Mouse (Mus musculus) NIH3T3 (cell line): ENCODE measurements at regions not wholly inside any gene's neighbourhood (a gene's known extent, or its start where the extent isn't known, plus 50 kb on each side); places are given as distances from the start of the nearest gene placed in this dataset.

ENCODE experiments used
- DNase-seq: peaks from one replicate; pipeline ENCODE4 v3.0.0-alpha.2; 2012; ENCODE audit warnings: low read depth

DNA sequence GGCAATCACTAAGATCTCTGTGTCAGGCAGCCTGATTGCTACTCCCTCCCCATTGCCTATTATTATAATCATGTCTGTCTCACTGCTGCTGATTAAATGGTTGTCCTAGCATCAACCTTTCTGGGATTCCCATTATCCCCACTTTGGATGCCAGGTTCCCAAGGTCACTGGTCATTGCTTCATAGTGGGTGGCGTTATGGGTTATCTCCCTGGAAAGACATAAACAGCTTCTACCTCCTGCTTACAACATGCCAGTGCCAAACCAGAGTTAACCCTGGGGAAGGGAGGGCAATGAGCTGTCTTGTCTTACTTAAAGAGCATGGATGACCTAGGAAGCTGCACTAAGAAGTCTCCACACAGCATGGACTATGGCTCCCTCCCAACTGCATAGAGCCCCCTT, 136.9 kb downstream of the Uaca start:
- DNase-seq, result no peak

DNA sequence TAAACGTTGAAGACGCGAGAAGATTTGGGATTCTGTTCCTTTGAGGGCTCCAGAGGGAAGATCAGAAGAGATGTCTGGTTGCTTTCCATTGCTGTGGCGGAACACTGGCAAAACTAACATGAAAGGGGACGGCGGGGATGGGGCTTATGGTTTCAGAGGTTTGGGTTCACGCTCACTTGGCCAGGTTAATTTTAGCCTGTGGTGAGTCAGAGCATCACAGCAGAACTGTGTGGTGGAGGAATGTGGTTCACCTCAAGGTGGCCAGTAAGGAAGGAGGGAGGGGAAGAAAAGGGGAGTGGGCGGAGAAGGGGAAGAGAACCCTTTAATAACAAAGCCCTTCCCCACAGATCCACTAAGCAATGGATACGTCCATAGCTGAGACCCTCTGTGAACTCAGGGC, 142.6 kb downstream of the Uaca start:
- DNase-seq, result no peak

DNA sequence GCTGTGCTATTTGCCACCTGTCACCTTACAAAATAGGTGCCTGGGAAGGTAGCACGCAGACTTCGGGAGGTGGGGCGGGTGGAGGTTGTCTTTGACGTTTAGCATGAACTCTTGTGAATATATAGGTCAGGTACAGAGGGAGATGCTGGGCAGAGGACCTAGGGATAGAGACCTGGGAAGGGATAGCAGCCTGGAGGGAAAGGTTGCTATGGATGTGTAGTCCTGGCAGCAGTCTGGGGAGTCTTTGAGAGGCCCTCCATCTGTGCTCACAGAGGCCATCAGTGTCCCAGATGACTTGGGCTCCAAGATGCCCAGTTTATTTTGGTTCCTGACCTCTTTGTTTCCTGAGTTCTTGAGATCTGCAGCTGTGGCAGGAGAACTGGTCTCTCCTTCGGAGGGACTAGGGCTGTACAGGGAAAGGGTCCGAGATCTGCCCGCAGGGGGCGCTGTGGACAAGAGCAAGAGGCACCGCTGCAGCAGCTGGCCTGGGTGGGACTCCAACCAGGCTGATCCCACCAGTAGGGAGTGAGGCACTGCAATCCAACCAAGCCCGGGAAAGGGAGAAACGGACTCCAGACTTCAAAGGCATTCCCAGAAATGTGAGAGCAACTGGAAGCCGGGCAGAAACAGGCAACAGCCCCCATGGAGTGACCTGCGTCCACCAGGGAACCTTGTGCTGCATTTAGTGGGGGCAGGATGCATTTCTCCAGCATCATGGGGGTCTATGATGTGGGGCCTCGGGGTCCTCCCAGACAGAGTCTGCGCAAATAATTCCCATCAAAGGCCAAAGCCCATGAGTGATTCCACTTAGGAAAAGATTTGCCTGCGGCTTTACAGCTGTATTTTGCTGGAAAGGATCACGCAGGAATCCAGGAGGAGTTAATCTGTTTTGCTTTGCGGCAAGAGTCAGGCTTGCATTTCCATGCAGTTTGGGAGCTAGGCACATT, 145.8 kb downstream of the Uaca start:
- peak; percentile 77 for DNase-seq

DNA sequence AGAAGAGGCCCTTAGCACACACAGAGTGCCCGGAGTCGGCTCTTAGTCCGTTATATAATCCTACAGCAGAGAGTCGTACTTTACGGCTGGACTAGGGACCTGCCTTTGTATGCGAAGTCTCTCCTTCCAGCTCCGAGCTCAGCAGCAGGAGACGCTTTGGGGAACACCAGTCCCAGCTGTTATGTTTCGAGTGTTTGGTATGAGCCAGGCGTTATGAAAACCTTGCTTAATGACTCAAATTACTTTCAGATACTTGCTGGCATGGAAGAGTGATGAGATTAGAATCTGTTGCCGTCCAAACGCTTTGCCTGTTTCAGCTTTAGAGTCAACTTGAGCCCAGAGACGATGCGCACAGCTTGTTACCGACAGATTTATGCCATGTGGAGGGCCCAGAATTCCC, 153.0 kb downstream of the Uaca start:
- DNase-seq, result no peak

DNA sequence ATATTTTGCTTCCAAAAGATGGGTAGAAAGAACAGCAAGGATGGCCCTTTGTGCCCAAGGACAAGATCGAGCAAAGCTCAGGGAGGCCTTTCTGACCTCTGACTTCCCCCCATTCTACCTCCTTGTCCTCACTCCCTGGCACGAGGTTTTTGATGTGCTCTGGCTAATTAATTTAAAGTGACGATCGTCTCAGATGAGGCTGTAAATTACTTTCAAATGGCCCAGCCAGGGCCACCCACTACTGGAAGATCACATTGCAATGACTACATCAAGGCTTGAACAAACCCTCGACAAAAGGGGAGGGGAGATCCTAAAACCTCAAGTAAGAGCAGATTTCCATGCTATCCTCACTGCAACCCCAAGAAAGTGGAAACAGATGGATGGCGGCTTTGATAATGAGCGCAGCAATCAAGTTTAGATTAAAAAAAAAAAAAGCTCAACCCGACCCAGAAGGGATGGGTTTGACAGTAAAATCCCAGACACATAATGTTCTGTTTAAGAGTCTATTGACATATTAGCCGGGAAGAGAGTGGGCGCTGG, 154.3 kb downstream of the Uaca start:
- DNase-seq, result peak; percentile 14

DNA sequence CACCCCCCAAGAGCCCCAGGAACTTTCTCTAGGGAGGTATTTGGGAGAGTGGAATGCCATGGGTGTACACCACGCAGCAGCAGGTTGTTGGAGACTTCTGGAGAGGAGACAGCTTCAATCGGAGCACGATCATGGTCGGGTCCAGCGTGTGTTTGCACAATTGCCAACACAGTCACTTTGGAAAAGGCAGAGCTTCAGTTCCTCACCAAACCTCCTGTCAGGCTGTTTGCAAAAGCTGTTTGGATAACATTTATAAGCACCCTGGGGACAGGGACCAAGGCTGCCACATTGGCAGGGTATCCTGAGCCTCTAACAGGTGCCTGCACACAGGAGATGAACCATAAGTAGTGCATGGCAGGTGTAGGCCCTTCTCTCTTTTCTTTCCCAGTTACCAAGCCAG, 155.8 kb downstream of the Uaca start:
- DNase-seq, result no peak

DNA sequence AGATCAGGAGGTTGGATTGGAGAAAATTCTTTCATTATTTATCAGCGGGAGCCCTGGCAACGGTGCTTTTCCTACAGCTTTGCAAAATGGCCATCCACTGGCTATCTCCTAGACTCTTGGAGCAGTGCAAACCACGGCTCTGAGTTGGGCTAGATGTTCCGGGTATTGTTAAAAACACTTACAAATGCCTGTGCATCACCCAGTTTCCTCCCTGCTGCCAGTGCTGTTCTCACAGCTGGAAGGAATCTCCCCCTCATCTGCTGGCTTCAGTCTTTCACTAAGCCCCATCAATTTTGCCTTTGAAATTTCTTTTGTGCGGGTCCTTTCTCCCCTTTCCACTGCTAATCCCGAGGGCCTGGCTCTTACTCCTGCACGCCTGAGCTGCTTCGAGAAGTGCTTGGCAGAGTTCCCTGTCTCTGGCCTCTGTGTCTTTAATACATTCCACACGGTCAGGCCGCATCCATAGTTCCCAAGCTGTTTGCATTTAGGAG, 156.8 kb downstream of the Uaca start:
- DNase-seq, result peak; percentile 80

DNA sequence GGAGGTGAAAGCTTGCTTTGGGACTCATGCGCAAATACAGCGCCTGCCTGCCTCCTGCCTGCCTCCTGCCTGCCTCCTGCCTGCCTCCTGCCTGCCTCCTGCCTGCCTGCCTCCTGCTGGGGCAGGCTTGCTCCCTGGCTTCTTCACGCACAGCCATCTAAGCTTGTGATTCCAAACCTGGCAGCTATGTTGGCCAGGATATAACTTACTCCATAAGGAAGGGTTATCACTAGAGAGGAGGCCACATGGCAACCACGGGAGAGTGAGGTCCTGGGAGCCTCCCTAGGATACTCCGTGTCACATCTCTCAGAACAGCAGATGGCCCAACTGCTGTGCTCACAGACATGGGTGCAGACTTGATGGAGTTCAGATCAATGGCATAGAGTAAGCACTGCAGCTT, 163.1 kb downstream of the Uaca start:
- DNase-seq, result no peak

DNA sequence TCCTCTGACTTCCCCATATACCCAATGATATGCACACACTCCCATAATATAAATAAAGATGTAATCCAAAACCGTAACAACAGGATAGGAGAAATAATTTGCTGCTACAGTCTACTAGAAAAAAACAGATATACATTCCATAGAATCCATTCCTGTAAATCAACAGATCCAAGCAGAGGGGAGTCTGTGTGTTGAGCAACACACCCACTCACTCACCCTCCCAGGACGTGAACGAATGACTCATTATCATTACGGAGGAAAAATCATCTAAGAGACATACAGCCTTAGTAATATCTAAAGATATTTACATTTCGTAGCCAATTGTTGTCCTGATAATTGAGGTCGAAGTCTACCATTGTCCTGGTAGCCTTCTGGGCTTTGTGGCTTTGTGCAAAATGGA, 165.2 kb downstream of the Uaca start:
- peak; percentile 78 for DNase-seq

DNA sequence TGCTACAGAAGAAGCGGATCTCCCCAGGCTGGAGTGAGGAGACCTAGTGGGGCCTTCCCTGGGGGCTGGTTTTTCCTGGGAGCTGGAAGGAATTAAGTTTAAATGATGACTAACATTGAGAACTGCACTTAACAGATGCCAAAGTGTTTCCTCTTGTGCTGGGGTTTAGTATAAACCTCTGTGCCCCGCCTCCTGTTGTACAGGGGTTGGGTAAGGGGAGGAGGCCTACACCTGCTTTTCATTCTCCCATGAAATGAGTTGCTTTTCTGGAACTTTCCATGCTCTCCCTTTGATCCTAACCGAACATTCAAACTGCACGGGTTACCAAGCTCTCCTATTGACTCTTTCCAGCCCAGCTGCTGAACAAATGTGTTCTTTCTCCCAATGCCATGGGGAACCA, 167.7 kb downstream of the Uaca start:
- peak; percentile 77 for DNase-seq

DNA sequence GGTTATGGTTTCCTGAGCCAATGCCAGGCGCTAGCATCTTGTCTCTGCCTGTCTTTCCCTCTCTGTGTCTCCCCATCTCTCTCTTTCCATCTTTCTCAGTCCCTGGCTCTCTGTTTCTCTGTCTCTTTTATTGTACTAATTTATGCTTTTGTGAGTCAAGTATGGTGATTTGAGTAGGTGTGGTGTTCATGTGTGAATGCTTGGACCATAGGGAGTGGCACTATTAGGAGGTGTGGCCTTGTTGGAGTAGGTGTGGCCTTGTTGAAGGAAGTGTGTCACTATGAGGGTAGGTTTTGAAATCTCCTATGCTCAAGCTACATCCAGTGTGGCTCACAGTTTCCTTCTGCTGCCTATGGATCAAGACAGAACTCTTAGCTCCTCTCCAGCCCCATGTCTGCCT, 171.3 kb downstream of the Uaca start:
- DNase-seq, result no peak

DNA sequence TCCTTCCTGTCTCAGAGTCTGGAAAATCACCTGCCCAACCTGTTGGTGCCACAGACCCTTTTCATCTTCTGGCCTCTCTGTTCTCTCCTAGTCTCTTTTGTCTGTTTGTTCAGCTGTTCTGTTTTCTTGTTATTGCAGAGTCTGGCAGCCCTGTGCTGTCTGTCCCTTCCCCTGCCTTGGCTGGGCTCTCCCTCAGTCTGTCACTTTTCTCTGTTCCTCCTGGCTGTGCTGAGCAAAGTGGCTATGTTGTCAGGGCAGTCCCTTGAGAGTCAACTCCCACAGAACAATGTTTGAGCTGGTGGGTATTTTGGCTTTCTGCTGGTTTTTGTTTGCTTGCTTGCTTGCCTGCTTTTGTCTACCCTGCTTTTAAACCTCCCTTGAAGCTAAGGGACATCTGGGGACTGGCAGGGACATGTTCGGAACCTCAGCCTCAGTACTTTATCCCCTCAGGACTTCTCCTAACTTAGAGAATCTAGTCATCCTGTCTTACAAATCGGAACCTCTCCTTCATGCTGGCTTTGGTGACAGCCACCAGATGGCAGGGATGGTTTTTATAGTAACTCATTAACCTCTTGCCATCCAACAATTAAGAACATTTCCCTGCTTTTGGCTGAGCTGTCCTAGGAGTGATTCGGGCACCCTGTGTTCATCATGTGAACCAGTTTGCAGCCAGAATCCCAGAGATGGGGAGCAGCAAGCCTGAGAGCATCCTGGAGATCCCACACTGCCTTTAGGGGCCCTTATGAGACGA, 174.1 kb downstream of the Uaca start:
- DNase-seq, result no peak

DNA sequence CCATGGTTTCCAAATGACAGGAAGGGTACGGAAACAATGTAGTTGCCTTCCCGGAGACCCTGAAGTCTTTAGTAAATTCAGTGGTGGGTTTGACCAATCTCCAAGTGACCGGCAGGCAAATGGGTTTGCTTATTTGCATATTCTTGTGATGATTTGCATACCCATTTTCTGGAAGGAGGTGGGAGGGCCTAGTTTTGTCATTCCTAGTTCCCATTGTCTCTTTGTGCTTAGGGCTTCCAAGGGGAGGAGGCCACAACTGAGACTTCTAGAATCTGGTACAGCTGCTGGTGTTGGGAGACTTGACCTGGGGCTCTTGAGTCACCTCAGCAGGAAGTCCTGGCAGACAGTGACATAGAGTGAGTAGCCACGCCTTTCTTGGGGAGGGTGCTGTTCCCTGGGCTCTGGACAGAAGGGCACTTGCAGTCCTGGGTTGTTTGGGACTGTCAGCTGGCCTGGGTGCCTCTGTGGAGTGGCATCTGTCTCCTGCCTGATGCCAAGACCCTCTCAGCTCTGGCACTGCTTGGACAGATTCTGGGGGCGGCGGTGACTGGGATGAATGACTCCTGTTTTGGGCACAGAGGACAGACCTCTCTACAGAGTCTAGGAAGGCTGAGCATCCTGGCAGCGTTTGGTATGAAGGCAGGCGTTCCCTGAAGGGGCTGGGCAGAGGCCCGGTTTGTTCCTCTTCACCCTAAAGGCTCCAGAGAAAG, 178.0 kb downstream of the Uaca start:
- no peak for DNase-seq

DNA sequence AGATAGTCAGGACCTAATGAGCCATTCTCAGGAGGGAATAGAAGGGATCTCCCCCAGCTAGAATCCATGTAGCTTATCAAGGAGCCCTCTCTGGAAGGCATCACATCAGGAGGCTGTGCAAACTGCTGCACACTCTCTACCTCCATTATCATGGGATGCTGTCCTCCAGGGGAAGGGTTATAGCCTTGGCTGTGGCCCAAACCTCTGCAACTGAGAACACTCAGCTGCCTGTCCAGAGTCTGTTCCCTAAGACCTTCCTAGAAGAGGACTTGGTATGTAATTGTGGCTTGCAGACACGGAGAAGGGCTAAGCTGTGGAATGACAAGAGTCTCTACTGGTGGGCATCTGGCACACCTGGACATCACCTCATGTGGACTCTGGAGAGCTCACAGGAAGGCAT, 180.2 kb downstream of the Uaca start:
- DNase-seq, result no peak

DNA sequence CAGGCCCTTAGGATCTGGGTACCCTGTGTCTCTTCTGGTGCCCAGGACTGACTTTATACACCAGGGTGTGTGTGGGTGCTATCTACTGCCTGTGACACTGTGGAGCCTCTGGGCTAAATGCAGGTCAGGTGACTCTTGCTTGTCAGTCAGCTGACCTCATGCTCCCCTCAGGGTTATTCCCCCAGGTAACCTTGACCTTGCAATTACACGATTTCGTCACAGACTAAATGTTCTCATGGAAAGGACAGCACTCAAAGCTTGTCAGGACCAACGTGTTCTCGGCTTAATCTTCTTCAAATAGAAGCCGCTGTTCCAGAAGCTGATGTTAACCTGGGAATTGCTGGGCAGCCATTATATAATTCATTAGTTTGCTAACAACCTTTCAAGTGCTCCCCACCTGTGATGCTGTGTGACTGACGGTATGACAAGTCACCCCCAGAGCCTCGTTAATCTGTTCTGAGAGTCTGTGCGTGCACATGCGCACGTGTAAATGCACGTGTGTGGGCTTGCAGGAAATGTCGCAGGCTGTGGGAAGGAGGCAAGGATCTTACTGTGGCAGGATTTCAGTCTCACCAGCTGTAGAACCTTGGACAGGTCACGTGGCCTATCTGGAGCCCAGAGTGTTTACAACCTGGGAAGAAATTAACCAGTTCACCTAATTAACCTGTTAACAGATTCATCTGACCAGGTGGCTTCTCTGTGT, 188.2 kb downstream of the Uaca start:
- DNase-seq, result no peak

DNA sequence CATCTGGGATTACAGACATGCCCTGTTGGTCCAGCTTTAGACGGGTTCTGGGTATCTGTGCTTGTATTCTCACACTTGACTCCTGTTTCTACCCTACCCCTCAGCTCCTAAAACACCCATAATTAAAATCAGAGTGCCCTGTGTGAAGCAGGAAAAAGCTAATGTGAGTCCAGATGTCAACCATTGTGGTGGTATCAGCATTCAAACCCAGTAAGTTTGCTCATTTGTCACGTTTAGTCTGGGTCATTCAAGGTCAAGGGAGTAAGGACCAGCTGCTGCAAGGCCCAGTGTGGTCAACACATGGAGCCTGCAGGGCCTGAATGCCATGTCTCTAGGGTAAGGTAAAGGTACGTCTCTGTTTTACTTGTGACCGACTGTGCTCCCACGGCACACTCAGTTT, 188.9 kb downstream of the Uaca start:
- DNase-seq, result no peak

DNA sequence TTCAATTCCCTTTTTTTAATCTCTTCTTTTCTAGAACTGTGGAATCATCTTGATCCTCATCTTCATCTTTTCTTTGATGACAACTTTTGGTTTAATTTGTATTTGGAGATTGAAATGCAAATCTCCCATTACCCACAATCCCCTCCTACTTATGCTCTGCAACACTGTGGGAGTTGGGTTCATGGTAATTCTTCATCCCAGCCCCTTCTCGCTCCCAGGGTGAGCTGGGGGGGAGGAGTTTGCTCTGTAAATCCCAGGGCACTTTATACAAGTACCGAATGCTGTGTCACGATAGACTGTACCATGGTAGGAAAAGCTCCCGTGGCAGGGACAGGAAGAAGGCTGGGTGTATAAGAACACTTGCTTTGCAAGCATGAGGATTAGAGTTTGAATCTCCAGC, 193.8 kb downstream of the Uaca start:
- DNase-seq, result no peak

DNA sequence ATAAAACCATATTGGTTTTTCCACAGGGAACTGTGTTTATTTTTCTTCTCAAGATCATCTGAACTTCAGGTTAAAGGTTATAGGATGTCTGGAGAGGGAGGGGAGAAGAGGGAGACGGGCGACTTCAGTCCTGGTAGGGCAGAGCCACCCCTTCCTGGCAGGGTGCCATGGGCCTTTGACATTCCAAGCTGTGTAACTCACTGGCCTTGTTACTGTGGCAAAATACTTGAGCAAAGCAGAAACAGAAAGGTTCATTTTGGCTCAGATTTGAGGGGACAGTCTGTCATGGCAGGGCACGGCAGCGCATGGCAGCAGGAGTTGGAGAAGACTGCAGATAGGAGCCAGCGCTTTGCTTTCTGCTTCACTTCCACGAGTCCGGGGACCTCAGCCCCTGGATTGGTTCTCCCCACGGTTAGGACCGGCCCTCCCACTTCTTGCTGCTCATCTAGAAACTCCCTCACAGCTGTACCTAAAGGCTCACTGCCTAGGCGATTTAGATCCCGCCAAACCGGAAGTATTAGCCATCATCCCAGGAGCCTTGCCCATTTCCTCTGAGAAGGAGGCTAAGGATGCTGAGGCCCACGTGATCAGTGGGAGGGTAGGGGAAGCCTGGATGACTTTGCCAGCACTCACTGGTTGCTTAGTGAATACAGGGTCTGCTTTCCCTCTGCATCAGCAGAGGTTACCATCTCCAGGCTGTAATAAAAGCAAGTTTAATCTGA, 195.5 kb downstream of the Uaca start:
- peak; percentile 74 for DNase-seq

DNA sequence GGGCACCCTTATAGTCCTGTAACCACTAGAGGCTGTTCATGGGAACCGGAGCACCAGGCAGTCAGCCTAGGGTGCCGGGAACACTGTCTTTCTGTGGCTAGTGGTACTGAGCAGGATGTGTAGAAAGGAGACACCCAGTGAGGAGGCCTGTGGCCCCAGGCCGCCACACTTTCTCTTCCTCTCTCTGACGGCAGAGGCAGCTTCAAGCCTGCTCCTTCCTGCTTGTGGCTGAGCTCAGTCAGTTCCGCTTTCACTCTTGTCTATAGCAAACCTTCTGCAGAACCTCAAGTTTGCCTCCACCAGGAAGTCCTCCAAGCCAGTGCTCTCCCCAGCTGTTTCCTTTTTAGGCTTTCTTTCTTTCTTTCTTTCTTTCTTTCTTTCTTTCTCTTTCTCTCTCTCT, 197.2 kb downstream of the Uaca start:
- no peak for DNase-seq

DNA sequence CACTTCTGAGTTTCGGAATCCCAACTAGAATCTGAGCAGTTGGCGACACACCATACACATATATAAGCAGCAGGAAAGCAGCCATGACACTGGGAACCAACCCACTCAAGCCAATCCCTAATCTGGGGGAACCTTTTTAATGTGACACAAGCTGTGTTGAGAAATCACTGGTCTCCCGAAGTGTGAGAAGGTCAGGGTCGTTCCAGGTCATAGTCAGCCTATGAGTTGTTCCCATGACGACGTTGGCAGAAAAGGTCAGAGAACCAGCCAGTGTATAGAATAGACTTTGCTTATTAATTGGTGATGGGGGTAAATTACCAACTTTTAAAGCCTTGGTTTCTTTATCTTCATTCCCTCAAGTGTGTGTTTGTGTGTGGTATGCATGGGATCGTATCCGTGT, 199.3 kb downstream of the Uaca start:
- no peak for DNase-seq

DNA sequence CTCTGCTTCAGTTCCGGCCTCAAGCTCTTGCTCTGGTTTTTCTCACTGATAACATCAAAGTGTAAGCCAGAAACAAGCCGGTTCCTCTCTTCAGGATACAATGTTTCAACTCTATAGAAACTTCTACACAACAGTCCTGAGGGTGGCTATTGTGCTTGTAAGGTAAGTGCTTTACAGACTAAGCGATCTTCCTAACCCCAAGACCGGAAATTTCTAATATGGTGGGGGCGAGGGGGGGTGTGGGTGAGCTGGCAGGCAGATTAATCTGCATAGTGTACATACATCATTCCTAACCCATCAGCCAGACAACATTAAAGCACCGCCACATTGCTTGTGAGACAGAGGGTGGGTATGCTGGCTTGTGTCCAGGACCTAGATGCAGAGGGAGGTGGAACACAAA, 200.8 kb downstream of the Uaca start:
- no peak for DNase-seq
